Mouse (Mus musculus): ENCODE data around the gene Pltp. TPM values are rescaled to one million over a fixed set of nuclear protein-coding genes. Genes with fewer than 3 reads are reported as not detected.

The Pltp gene
- polyA plus RNA-seq, 1 experiment from 2014 or later: 12.6 TPM

DNA sequence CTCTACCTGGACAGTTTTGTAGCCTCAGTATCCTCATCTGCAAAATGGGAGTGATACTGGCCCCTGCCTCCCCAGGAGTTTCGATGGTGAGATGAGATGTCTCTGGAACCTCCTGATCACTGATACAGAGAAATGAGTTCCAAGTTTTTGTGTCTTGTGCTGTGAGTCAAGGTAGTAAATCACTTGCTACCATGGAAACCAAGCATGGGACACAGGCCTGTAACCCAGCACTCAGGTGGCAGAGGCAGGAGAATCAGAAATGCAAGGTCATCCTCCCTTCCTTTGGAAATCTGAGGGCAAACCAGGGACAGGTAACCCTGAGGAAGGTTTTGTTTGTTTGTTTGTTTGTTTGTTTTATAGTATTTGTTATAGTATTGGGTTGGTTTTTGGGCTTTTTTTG is 28.4 kb downstream of the Pltp start:
- WGBS: 95% methylated on average over 1 of the region's 1 CpGs
- Histone ChIP-seq H3K36me3 (peaks cover 45% of the 10 kb centered on the region), H3K27ac (no peak overlapping the region), H3K27me3 (ENCODE audit: insufficient read depth, poor library complexity, severe bottlenecking) (no peaks in the 10 kb centered on the region), H3K4me1 (peaks cover 19% of the 10 kb centered on the region), H3K9me3 (no peaks in the 10 kb centered on the region), H3K4me3 (no peak overlapping the region)
- DNase-seq (ENCODE audit: low spot score): no peak

- H3K36me3 ChIP-seq: peaks cover 45% of the 10 kb centered on the region
- DNase-seq (ENCODE audit: low spot score): no peak
- H3K4me3 ChIP-seq: no peak within 1 kb of the TSS
- H3K4me1 ChIP-seq: peaks cover 18% of the 10 kb centered on the region
- H3K27ac ChIP-seq: no peak within 1 kb of the TSS
- H3K9me3 ChIP-seq: no peaks in the 10 kb centered on the region
- no peaks in the 10 kb centered on the region for H3K27me3 ChIP-seq (ENCODE audit: insufficient read depth, poor library complexity, severe bottlenecking)
- WGBS: 80% methylated on average over 6 of the region's 6 CpGs
These were observed 29.1 kb downstream of the Pltp start, which contains the start of gene Spata25 for GRCm38 (mm10) chr2:164828437-164828836. Spata25 (minus strand) TSS chr2:164828537.

DNA sequence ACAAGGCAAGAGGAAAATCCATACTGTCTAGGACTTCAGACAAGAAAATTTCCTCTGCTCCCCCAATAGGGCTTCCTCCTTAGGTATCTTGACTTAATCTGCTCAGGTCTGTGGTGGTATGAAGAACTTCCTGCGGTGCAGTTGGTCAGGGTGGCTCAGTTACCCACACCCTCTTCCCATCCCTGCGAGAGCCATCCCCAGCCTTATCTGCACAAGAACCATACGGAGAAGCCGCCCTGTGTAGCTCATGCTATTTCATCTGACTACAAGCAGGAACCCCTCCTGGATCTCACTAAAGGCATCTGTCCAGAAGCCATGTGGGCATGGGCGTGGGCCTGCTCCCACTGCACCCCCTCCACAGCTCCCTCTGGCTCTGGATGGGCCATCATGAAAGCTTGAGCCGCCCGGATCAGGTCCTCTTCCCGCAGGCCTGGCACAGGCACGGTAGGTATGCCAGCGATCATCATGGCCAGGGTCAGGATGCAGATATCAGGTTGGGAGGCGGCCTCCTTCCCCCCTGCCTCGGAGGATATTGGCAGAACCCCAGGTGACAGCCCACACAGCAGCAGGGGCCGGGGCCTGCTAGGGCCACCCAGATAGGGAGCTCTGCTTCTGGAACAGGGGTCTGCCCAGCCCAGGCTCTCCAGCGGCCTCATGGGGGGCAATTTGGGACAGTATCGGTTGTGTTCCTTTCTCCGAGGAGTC is 30.2 kb downstream of the Pltp start:
- DNase-seq (ENCODE audit: low spot score): no peak
- Histone ChIP-seq H3K4me3 (no peak overlapping the region), H3K4me1 (peaks cover 16% of the 10 kb centered on the region), H3K36me3 (peaks cover 45% of the 10 kb centered on the region), H3K27ac (no peak overlapping the region), H3K9me3 (no peaks in the 10 kb centered on the region), H3K27me3 (ENCODE audit: insufficient read depth, poor library complexity, severe bottlenecking) (no peaks in the 10 kb centered on the region)
- 83% methylated on average over 15 of the region's 16 CpGs for WGBS

DNA sequence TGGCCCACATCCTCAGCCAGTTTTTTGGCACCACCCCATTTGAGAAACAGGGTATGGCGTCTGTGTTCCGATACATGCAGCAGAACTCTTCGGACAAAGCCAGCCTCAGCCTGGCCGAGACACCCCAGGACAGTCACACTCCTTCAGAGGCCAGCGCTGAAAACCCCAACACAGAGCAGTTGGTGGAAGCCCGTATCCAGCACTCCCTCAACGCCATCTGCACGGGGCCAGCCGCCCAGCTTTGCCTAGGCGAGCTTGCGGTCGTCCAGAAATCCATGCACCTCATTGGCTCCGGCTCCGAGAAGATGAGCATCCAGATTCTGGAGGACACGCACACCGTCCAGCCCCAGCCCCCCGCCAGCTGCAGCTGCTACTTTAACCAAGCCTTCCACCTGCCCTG is 32.0 kb downstream of the Pltp start:
- no peaks in the 10 kb centered on the region for H3K9me3 ChIP-seq
- H3K36me3 ChIP-seq: peaks cover 55% of the 10 kb centered on the region
- no peaks in the 10 kb centered on the region for H3K27me3 ChIP-seq (ENCODE audit: insufficient read depth, poor library complexity, severe bottlenecking)
- H3K27ac ChIP-seq: no peak overlapping the region
- DNase-seq (ENCODE audit: low spot score): no peak
- WGBS: 92% methylated on average over 17 of the region's 17 CpGs
- peaks cover 11% of the 10 kb centered on the region for H3K4me1 ChIP-seq
- H3K4me3 ChIP-seq: no peak overlapping the region

- DNase-seq (ENCODE audit: low spot score): no peak
- no peak overlapping the region for H3K4me3 ChIP-seq
- peaks cover 10% of the 10 kb centered on the region; the same call in 1 of the 2 replicates for H3K4me1 ChIP-seq
- no peaks in the 10 kb centered on the region for H3K9me3 ChIP-seq
- 88% methylated on average over 4 of the region's 4 CpGs for WGBS
- no peaks in the 10 kb centered on the region for H3K27me3 ChIP-seq (ENCODE audit: insufficient read depth, poor library complexity, severe bottlenecking)
- H3K27ac ChIP-seq: no peak overlapping the region
- H3K36me3 ChIP-seq: peaks cover 63% of the 10 kb centered on the region
These were observed 33.5 kb downstream of the Pltp start for GRCm38 (mm10) chr2:164823969-164824368.

DNA sequence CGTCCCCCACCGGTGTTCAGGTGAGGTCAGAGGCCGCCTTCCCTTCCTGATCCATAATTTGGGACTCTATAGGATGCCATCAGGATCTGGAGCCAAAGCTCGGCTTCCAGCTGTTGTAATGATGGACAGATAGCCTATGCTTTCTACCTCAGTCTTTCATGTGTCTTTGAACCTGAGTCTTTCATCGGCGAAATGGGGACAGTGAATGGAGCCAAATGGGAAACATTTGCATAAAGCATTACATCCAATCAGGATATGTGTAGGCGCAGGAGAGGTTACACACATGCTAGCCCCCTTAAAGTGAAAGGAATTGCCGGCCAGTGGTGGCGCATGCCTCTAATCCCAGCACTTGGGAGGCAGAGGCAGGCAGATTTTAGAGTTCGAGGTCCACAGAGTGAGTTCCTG is 34.3 kb downstream of the Pltp start:
- H3K27ac ChIP-seq: peak overlapping the region; percentile 90
- 2% methylated on average over 10 of the region's 10 CpGs for WGBS

GRCm38 (mm10) chr2:164822636-164823165 is 34.8 kb downstream of the Pltp start, which contains the start of gene Zswim1:
Zswim1 (plus strand) TSS chr2:164822686.
- no peaks in the 10 kb centered on the region for H3K9me3 ChIP-seq
- H3K27me3 ChIP-seq (ENCODE audit: insufficient read depth, poor library complexity, severe bottlenecking): no peaks in the 10 kb centered on the region
- peak; percentile 100 for DNase-seq (ENCODE audit: low spot score)
- 1% methylated on average over 32 of the region's 32 CpGs for WGBS
- peaks cover 12% of the 10 kb centered on the region for H3K4me1 ChIP-seq
- peak within 1 kb of the TSS; percentile 90 for H3K27ac ChIP-seq
- peaks cover 51% of the 10 kb centered on the region for H3K36me3 ChIP-seq
- peak within 1 kb of the TSS; percentile 87 for H3K4me3 ChIP-seq

More for the DNA sequence above, 34.3 kb downstream of the Pltp start:
- no peaks in the 10 kb centered on the region for H3K9me3 ChIP-seq
- DNase-seq (ENCODE audit: low spot score): peak; percentile 80
- peaks cover 10% of the 10 kb centered on the region; the same call in 1 of the 2 replicates for H3K4me1 ChIP-seq
- no peaks in the 10 kb centered on the region for H3K27me3 ChIP-seq (ENCODE audit: insufficient read depth, poor library complexity, severe bottlenecking)
- peak overlapping the region; percentile 87 for H3K4me3 ChIP-seq
- H3K36me3 ChIP-seq: peaks cover 56% of the 10 kb centered on the region

GRCm38 (mm10) chr2:164821060-164821459 is 36.5 kb downstream of the Pltp start:
- H3K27ac ChIP-seq: no peak overlapping the region
- no peaks in the 10 kb centered on the region for H3K27me3 ChIP-seq (ENCODE audit: insufficient read depth, poor library complexity, severe bottlenecking)
- WGBS: 84% methylated on average over 6 of the region's 6 CpGs
- no peak for DNase-seq (ENCODE audit: low spot score)
- no peak overlapping the region for H3K4me3 ChIP-seq
- peaks cover 22% of the 10 kb centered on the region for H3K4me1 ChIP-seq
- peaks cover 35% of the 10 kb centered on the region for H3K36me3 ChIP-seq
- H3K9me3 ChIP-seq: no peaks in the 10 kb centered on the region

GRCm38 (mm10) chr2:164817703-164818102 is 39.8 kb downstream of the Pltp start:
- Histone ChIP-seq H3K27ac (peak overlapping the region; percentile 52), H3K36me3 (peaks cover 28% of the 10 kb centered on the region), H3K4me3 (no peak overlapping the region), H3K9me3 (no peaks in the 10 kb centered on the region), H3K27me3 (ENCODE audit: insufficient read depth, poor library complexity, severe bottlenecking) (no peaks in the 10 kb centered on the region), H3K4me1 (peaks cover 27% of the 10 kb centered on the region)
- no peak for DNase-seq (ENCODE audit: low spot score)
- 60% methylated on average over 5 of the region's 5 CpGs for WGBS

DNA sequence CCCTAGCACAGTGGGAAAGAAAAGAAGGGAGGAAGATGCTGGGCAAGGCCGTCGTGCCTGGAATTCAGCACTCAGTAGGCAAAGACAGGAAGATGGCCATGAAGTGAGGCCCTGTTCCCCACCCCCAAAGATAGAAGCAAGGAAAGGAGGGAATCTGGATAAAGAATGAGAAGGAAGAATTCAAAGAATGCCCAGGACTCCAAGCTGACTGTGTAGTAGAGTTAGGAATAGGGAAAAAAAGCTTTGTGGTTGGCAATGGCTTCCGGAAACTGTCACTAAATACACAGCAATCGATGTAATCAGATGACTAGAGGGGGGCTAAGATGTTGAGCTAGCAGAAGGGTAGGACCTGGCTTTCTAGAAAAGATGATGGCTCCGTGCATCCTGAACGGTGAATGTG is 40.3 kb downstream of the Pltp start:
- no peak for DNase-seq (ENCODE audit: low spot score)
- Histone ChIP-seq H3K4me1 (peaks cover 22% of the 10 kb centered on the region), H3K9me3 (no peaks in the 10 kb centered on the region), H3K36me3 (peaks cover 28% of the 10 kb centered on the region), H3K27ac (peak overlapping the region; percentile 52), H3K27me3 (ENCODE audit: insufficient read depth, poor library complexity, severe bottlenecking) (no peaks in the 10 kb centered on the region), H3K4me3 (no peak overlapping the region)
- 67% methylated on average over 6 of the region's 6 CpGs for WGBS

GRCm38 (mm10) chr2:164815821-164816220 is 41.7 kb downstream of the Pltp start:
- Histone ChIP-seq H3K36me3 (peaks cover 21% of the 10 kb centered on the region), H3K4me3 (no peak overlapping the region), H3K9me3 (no peaks in the 10 kb centered on the region), H3K27me3 (ENCODE audit: insufficient read depth, poor library complexity, severe bottlenecking) (no peaks in the 10 kb centered on the region), H3K4me1 (peaks cover 21% of the 10 kb centered on the region), H3K27ac (peak overlapping the region; percentile 29; the same call in 1 of the 2 replicates)
- whole genome bisulfite sequencing: 69% methylated on average over 8 of the region's 8 CpGs
- DNase-seq (ENCODE audit: low spot score): no peak

- Histone ChIP-seq H3K4me1 (peaks cover 21% of the 10 kb centered on the region), H3K27me3 (ENCODE audit: insufficient read depth, poor library complexity, severe bottlenecking) (no peaks in the 10 kb centered on the region), H3K27ac (peak overlapping the region; percentile 29; the same call in 1 of the 2 replicates), H3K36me3 (peaks cover 16% of the 10 kb centered on the region), H3K9me3 (no peaks in the 10 kb centered on the region), H3K4me3 (no peak overlapping the region)
- no peak for DNase-seq (ENCODE audit: low spot score)
- 73% methylated on average over 5 of the region's 5 CpGs for WGBS
These were observed 42.2 kb downstream of the Pltp start for GRCm38 (mm10) chr2:164815348-164815747.

- H3K9me3 ChIP-seq: no peaks in the 10 kb centered on the region
- no peaks in the 10 kb centered on the region for H3K27me3 ChIP-seq (ENCODE audit: insufficient read depth, poor library complexity, severe bottlenecking)
- 73% methylated on average over 2 of the region's 2 CpGs for WGBS
- H3K36me3 ChIP-seq: peaks cover 16% of the 10 kb centered on the region
- no peak overlapping the region for H3K27ac ChIP-seq
- H3K4me1 ChIP-seq: peaks cover 21% of the 10 kb centered on the region
- DNase-seq (ENCODE audit: low spot score): no peak
- no peak overlapping the region for H3K4me3 ChIP-seq
These were observed 44.0 kb downstream of the Pltp start for GRCm38 (mm10) chr2:164813557-164813956.
